Mouse (Mus musculus) left cerebral cortex, postnatal 36 days (tissue): ENCODE measurements at regions not wholly inside any gene's neighbourhood (a gene's known extent, or its start where the extent isn't known, plus 50 kb on each side); places are given as distances from the start of the nearest gene placed in this dataset.

Source experiments
- DNase-seq, 2 experiments: peaks; one replicate each; pipeline ENCODE4 v3.0.0; 2021 to 2022; ENCODE audit warnings: low spot score in 2 of 2, mixed read lengths in 1 of 2
- intact Hi-C: fragments of 180-260 bp; cut with DNase I; formaldehyde crosslinking; loops from one replicate; pipeline ENCODE4 v1.15.1; 2025

DNA sequence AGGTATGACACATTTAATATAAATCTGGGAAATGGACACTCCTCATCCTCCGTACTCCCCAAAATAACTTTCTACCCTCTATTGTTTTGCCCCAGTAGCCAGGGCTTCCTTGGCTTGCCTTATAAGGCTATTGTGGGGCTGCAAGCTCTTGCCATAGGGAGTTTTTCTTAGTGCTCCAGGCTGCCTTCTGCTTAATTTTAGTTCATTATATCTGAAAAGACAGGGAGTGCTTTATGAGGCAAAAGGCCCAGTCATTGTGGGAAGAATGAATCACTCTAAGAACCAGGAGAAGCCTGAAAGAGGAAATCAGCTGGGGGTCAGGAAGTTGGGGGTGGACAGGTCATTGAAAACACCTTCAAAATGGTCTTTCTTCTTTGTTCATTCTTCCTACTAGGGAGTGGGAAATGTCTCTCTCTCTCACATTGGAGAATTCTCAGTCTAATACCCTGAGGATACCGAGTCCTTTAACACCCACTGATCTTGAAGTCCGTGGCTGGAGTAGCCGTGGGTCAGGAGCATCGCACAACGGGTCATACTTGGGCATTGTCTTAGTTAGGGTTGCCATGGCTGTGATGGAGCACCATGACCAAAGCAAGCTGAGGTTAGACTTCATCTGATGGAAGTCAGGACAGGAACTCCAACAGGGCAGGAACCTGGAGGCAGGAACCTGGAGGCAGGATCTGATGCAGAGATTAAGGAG is 70.1 kb upstream of the Map4k3 start:
- no peak for DNase-seq
- intact Hi-C loops: no loop called here

DNA sequence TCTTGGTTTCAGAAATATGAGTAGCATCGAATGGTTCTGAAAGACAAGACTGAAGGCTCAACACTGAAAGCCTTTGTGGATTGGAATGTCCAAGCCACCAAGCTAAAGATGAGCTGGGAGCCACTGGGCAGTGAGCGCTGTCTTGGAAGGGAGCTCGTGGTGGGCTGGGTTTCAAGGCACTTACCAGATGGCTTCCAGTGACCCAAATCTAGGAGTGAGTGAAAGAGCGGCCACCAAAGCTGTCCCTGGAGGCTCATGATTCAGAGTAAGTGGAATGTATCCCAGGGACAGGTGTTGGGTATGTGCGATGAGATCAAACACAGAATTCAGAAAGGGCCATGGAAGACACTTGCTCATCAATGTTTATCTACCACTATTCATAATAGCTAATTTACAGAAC is 68.5 kb upstream of the Map4k3 start:
- DNase-seq: no peak
- intact Hi-C loops: no loop called here

DNA sequence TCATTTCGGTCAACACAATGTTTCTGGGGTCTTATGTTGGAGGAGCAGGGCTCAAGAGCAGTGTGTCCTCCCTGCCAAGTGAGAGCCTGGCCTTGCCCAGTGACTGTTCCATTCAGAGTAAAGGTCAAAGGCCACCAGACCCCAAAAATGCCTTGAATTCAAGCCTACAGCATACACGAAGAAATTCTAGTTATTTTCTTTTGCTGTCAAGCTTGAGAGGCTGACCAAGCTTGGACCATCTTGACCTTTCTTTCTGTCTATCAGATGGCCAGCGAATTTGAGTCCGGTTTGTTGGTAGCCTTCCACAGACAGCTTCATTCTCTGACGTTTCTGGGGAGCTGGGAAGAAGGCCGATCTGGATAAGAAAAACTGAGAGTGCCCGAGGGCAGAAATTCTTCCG is 68.1 kb upstream of the Map4k3 start:
- DNase-seq: no peak
- intact Hi-C loops: no loop called here

DNA sequence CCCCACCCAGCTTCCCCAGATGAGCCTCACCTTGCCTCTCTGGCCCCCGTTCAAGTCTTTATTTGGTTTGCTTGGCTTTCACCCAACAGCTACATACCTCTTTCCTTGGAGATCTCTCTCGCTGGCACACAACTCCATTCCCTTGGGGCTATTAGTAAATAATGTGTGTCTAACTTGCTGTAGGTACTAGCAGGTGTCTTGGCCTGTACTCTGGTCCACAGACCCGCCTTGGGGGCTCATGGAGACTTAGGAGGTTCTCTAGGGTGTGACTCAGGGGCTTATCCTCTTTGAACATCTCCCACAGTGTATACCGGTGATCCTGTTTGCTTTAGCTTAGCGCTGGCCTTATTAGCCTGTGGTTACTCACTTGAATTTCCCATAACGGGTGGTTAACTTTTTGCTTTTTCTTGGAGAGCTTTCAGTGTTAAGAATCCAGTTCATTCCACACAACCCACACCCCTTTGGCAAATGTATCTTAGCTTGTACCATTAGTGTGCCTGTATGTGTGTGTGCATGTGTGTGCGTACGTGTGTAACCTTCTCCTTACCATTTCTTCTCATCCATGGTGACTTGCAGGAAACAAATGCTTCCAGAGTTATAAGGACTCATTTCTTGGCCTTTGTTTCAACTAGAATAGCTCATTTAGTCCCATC is 67.3 kb upstream of the Map4k3 start:
- intact Hi-C loops: no loop called here

DNA sequence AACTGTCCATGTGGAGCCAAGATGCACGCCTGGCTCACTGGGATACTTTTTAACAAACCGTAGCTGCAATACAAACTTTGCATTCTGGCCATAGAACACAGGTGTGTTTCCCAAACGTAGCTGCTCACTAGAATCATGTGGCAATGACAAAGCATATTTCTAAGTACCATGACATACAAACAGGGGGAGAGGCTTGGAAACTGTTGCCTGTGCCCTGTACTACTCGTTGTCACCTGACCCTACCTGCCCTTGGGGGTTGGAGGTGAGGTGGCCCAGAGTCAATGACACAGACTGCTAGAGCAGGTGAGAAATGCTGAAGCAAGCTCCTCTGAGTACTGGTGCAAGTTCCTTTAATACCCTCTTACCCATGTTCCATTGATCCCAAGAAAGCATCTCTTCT is 64.3 kb upstream of the Map4k3 start:
- intact Hi-C loops: no loop called here
- no peak for DNase-seq

More for the DNA sequence above, 67.3 kb upstream of the Map4k3 start:
- no peak for DNase-seq

DNA sequence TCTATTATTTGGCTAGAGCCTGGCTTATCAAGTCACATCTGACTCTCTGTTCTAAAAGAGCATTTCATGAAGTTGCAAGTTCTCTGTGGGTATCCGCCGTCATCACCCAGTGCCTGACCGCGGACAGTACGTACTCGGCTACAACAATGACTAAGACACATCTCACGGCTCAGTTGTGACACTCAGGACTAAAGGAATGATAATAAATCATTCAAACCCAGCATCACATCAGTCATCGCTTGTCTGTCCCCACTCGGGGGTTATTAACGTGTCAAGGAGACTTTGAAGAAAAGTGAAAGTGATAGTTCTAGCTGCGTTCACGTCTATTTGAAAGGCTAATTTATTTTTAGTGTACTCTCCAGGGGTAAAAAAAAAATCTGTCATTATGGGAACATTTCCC is 61.4 kb upstream of the Map4k3 start:
- intact Hi-C loops: no loop called here

DNA sequence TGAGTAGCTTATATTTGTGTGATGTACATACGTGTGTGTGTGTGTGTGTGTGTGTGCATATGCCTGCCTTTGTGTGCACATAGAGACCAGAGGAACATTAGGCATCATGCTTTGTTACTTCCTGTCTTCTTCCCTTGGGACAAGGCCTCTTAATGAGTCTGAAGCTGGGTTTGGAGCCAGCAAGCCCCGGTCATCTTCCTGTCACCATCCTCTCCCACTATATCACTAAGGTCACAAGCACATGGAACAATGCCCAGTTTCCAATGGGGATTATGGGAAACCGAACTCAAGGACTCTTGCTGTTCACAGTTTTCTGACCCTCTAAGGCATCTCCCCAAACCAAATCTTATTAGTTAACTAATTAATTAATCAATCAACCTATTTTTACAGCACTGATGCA is 60.7 kb upstream of the Map4k3 start:
- intact Hi-C loops: no loop called here
- DNase-seq: no peak

More for the DNA sequence above, 61.4 kb upstream of the Map4k3 start:
- no peak for DNase-seq

DNA sequence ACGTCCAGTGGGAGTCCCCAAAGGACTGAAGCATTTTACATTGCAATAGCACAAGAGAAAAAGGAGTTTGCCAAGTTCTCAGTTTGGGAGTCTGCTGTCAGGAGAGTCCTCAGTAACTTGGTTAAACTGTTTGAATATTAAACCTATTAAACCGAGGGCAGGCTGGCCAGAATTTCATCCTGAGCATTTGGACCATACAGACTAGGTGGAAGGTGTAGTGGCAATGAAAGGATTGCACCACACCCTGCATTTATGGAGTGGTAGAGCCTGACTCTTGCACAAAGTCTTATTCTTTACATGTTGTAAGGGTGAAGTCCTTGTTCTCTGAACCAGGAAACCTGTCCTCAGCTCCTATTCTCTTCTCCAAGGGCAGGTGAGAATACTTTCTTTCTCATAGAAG is 58.6 kb upstream of the Map4k3 start:
- DNase-seq: no peak
- intact Hi-C loops: no loop called here

DNA sequence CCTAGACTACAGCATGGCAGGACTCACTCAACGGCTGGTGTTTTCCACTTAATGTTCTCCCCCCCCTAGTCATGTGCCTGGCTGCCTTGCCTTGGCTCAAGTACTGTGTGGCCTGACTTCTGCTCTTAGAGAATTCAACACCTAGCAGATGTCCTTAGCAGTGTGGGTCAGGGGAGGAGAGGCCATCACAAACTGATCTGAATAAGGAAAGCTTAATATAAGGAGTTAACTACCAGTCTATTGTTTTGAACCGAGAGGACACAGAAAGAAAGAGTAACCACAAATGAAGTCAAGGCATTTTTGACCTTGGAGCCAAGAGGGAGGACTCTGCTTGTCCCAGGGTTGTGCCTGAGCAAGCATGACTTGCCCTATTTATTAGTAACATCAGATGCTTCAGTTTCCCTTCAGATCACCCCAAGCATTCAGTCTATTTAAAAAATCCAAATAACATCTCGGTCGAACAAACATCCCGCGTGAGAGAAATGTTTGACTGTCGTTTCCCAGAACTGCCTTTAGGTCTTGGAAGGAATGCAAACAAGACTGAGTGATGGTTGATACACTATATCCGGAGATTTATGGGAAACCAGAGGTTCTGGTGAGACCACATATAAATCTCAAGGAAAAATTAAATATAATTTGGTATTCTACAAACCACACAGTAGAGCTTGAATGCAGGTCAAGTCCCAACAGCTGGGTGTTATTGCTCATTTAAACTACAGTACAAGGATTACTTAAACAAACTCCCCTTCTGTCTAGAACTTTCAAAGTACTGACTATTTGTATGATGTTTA is 58.0 kb upstream of the Map4k3 start:
- intact Hi-C loops: no loop called here
- DNase-seq: no peak

DNA sequence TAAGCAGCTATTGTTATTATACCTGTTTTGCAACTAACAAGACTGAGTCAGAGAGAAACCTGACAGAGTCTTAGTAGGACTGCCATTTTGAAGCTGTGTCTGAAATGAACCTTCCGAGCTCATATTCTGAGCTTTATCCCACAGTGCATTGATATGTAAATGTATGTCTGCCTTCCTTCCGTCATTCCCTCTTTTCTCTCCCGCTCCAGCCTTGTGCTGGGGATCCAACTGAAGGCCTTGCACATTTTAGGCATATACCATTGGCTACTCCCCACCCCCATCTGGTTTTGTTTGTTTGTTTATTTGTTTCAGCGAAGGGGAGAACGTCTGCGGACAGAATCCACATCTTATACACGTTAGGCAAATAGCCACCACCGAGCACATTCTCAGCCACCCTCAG is 57.2 kb upstream of the Map4k3 start:
- intact Hi-C loops: no loop called here
- DNase-seq: no peak

DNA sequence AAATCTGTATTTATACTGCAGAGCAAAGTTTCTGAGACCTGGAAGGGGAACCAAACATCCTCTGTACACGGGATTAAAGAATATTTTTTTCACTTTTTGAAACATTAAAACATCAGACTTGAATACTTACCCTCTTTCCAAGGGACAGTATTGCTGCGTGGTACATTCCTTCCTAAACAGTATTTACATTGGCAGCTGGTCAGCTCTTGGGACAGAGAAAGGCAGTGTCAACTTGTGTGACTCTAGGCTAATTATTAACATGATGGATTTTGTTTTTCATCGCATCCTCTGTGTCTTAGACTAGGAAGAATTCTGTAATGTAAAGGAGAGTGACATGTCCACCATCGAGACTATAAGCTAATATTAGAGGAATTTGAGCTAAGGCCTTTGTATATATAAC is 56.8 kb upstream of the Map4k3 start:
- intact Hi-C loops: no loop called here
- no peak for DNase-seq

DNA sequence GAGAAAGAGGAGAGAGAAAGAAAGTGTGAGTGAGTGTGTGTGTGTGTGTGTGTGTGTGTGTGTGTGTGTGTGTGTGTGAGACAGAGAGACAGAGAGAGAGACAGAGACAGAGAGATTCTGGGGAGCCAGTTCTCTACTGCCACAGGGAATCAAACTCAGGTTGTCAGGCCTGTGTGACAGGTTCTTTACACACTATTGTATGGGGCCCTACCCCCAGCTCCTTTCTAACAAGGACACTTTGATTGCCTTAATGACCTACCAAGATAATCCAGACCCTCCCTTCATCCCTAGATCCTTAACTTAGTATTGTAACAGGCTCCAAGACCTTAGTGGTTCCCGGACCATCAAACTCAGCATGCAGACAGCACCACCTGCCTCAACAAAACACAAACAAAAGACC is 53.9 kb upstream of the Map4k3 start:
- intact Hi-C loops: no loop called here
- no peak for DNase-seq

DNA sequence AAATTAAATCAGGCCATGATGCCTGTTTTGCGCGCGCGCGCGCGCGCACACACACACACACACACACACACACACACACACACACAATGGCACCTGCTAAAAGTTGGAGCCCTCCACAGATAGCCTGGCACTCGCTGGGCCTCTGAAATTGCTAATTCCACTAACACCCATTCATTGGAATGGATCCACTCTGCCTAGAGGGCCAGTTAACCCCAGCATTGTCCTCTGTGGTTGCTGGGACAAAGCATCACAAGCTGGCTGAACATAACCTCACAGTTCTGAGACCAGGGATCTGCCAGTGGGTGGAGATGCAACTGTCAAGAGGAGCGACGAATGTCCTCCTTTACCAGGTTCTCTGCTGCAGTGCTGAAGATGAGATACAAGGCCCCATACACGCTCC is 53.3 kb upstream of the Map4k3 start:
- intact Hi-C loops: no loop called here
- no peak for DNase-seq

DNA sequence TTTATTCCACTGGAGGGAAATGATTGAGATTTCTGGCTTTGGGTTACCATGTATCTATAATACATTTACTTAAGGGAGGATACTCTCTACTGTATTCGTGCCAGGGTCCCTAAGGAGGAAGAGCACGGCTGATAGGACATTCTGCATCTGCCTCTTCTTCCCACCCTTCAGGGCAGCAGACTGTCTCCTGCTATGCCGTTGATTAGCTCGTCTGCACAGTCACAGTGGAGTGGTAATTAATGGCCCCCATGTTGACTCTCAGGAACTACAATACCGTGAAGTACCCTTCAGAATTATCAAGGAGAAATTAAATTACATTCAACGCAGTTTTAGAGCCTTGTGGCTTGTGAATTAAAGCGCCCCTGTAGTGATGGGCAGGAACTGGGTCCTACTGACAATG is 52.0 kb upstream of the Map4k3 start:
- intact Hi-C loops: no loop called here
- no peak for DNase-seq

DNA sequence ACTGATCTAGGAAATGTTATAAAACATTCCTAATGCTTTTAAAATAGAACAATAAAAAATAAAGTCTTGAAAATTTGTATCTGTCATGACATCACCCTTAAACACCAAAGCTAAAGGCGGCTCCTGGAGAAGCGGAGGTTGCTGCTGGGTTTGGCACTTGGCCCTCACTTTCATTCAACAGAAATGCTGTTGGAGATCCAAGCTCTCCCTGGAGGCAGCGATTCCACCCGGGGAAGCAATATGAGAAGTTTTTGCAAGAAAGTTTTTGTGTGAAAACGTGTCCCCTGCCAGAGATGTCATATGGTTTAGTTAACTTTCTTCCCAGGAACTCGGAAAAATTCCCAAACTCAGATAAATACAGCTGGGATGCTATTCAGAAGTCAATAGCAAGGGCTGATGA is 51.5 kb upstream of the Map4k3 start:
- intact Hi-C loops: no loop called here
- DNase-seq: no peak
